Mouse (Mus musculus): Measurements from ENCODE around the gene Mei4.

Gene Mei4

DNA sequence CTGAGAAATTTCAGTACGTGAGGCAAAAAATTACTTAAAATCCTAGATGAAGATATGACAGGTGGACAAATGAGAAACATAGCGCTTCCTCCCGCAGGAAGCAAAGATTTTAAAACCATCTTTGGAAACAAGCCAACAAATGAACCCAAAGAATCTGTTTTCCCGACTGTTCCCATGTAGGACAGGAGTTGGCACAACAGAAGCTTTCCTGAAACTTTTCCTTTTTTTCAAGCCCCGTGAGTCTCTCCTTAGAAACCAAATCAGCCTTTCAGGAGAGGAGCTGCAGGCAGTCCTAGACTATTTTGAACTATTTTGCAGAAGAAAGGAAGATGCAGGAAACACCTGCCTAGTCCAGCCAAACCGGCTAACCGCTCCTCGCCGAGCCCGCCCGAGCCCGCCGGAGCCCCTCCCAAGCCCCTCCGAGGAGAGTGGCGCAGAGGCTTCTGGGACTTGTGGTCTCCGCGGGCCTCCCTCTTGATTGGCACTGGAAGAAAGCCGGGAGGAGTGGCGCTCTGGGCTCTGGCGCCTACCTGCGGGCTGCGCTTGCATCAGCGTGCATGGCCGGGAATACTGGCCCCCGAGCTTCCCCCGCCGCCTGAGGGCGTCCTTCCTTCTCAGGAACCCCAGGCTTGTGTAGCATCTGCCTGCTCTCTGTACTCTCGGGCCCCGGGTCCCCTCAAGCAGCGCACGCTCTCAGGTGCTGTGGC, at the start of gene Mei4:
TSS of gene Mei4 (plus strand) at position 490 of the 707 bp plus-strand sequence.
- peak; percentile 96 for DNase-seq (ENCODE audit: low read depth, low spot score)

DNA sequence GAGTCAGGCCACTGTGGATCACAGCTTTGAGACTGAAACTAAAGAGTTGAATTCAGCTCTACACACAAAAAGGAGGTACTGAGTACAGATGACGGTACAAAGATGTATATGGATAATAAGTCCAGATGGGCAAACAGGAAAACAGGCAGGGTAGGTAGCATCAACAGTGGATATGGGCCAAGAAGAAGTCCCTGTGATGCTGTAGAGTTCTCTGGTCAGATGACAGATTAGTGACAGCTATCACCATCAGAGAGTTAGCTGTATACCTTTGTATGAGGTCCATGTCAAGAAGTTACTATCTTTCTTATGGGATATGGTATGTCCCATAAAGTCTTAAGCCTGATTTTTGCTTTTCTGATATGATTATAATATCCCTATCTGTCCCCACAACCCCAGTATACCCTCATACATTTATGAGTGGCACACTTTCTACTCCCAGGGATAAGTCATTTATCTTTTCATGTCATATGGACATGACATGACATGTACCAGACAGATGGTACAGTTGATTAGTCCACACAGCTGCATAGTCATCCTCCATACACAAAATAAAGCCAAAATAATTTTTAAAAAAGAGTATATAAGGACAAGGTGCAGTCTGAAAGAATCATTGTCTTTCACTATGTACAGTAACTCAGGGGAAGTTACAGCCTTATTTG, 43.6 kb upstream of the Mei4 start:
- no peak for DNase-seq (ENCODE audit: low read depth, low spot score)

DNA sequence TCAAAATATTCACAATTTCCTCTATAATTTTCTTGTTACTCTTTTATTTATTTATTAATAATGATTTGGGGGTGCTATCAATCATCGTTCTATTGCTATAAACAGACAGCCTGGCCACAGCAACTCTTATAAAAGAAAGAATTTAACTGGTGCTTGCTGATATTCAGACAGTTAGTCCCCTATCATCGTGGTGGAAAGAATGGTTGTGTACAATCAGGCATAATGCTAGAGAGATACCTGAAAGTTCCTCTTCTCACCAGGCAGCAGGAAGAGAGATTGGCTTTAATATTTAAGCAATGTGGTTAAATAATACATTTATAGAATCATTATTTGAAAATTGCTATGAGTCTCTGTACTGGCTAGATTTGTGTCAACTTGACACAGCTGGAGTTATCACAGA, 35.9 kb upstream of the Mei4 start:
- DNase-seq (ENCODE audit: low read depth, low spot score) = no peak

DNA sequence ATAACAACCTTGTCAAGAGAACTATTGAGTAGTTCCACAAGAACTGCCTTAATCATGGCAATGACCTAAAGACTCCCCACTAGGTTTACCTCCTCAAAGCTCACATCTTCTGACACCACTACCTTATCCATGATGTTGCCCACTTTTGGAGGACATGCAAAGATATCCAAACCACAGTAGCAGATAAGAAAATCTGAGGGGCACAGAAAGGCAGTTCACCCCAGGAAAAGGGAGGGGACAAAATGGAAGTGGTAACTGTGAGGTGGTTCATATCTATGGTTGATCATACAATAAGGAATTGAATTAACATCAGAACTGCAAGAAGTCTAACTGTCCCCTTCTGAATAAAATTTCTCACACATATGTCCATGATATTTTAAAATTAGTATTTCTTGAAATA, 29.4 kb upstream of the Mei4 start:
- no peak for DNase-seq (ENCODE audit: low read depth, low spot score)

DNA sequence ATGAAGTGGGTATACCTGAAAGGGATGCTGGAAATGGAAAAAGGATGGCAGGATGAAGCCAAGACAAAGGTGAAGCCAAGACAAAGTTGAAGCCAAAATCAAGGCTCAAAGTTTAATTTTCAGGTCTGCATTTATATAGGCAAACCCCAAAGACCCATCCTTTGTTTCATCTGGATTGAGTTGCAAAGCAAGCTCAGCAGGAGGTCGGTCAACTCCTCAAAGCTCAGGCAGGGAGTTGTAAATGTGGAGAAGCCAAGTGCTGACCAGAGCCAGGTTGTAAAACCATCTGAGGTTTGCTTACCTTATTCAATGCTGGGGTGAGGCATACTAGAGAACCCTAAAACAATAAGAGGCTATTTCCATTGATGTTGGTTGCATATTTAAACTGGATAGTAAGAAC, 4.6 kb upstream of the Mei4 start:
- peak; percentile 70 for DNase-seq (ENCODE audit: low read depth, low spot score)

DNA sequence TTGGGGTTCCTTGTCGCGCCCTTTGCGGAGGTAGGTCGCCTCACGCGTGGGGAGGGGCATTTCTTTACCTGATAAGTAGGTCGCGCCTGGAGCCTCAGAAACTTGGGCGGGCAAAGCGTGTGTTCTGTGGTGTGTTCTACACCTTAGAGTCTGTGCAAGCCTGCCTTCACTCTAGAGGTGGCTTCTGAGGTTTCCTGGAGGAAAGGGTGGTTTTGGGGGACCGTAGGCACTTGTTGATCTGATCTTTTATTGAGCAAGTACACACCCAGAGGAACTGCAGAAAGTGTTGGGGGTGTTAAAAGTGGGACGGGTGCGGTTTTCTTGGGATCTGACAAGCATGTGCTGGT, 391 bp downstream of the Mei4 start:
- DNase-seq (ENCODE audit: low read depth, low spot score) = no peak

DNA sequence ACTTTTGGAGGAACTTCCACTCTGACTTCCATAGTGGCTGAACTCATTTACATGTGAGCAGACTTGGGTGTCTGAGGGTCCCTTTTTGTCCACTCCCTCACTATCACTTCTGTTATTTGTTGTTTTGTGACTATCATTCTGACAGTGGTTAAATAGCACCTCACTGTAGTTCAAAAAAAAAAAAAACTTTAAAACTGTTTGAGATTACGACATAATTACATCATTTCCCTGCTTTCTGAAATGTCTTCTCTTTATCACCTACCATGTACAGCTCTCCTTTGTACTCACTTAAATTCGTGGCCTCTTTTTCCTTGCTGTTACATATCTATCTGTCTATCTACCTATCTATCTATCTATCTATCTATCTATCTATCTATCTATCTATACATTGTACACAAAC, 2.6 kb downstream of the Mei4 start:
- no peak for DNase-seq (ENCODE audit: low read depth, low spot score)

DNA sequence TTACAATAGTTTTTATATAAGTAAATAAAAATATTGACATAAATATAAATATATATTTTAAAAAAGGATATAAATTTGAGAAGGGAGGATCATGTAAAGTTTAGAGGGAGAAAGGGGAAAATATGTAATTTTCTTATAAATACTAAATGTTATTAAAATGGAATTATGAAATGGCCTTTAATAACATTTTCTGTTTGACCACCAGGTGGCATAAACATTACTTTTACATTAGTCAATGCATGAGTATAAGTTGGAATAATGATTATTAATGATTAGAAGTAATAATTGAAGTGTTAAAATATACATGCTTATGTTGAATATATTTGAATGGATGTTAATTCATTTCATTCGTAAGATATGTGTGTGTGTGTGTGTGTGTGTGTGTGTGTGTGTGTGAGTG, 58.0 kb downstream of the Mei4 start:
- DNase-seq (ENCODE audit: low read depth, low spot score) = no peak

DNA sequence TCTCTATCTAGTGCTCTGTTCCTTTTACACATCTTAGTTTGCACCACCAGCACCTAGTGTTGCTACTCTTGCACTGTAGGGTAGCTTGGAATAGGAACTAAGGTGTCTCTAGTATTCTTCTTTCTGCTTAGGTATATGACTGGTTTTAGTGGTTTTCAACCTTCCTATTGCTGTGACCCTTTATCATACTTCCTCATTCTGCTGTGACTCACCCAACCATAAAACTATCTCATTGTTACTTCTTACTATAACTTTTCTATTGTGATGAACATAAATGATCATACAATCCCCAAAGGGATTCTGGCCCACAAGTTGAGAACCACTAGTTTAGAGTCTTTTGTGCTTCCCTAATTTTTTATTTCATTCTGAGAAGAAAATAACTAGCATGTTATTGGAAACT, 61.3 kb downstream of the Mei4 start:
- DNase-seq (ENCODE audit: low read depth, low spot score) = no peak

DNA sequence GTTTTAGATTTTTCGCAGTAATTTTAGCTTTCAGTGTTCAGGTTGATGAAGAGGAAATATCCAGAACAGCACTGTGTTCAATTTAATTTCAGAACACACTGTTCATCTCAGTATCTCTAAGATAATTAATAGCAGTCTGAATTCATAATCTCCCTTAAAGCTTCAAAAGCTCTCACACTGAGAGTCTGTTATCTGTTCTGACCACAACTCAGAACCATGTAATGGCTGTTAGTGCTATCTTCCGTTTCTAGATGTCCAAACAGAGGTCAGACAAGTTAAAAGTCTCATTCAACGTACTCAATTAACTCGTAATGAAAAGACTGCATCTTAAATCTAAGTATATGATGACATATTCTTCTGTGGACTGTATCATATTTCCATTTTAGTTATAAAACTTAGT, 77.1 kb downstream of the Mei4 start:
- DNase-seq (ENCODE audit: low read depth, low spot score) = no peak

DNA sequence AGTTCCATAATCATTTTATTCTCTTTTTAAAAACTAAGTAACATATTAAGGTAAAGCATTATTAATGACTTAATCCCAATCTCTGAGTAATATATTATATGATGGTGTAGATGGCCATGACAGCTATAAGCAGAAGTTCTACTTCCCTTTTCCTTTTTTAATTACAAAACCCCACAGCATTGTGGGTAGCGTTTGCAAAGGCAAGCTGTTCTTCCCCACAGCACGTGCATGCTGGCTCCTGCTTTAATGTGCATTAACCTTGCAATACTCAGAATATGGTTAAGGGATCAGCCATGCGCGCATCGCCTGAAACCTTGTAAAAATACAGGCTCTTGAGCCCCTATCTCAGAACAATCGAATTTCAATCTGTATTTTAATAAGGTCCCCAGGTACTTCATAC, 82.2 kb downstream of the Mei4 start:
- no peak for DNase-seq (ENCODE audit: low read depth, low spot score)

DNA sequence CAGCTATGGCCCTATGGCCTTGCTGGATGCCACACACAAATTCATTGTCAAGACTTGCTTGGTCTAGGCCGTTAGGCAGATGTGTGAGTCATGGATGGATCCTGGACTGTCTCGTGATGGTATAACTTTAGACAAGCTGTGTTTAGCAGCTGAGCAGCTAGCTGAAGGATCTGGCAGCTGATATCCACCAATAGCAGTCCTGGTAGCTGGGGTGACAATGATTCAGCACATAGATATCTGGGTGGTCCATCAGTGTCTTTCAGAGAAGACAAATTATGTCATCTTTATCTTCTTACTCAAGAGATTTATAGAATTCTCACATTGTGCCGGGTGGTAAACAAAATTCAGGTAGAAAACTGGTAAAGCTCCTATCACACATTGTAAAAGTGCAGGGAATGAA, 93.4 kb downstream of the Mei4 start:
- no peak for DNase-seq (ENCODE audit: low read depth, low spot score)

DNA sequence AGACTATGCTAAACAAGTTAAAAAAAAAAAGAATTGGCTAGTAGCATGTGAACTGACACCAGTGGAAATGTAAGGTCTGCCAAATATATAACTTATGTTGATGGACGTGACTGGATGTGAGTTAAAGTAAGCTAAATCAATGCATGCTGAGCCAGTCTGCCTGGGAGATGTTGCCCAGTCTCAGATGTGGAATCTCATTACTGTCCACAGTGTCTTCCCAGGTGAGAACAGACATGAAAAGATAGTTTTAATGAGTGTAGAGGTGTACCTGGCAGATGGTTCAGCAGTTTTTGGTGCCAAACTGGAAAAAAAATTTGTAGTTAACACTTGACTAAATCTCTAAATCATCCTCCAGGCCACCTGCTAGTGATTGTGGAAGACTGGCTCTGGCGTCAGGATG, 94.4 kb downstream of the Mei4 start:
- no peak for DNase-seq (ENCODE audit: low read depth, low spot score)

DNA sequence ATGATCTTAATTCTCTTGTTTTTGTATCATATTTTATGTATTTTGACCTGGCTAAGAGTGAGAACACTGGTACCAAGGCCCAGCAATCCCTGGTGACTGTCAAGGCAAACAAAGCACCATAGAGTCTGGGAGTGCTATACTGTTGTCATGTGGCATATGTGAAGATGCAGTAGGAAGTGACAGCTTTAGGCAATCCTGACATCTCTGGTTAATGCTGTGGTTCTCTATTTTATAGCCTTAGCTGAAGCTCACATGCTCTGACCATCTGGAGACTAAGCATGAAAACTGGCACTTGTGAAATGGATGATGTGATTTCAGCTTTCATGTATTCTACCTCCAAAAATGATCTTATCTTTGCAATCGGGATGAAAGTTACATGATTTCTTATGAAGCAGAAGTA, 103.3 kb downstream of the Mei4 start:
- DNase-seq (ENCODE audit: low read depth, low spot score) = no peak

DNA sequence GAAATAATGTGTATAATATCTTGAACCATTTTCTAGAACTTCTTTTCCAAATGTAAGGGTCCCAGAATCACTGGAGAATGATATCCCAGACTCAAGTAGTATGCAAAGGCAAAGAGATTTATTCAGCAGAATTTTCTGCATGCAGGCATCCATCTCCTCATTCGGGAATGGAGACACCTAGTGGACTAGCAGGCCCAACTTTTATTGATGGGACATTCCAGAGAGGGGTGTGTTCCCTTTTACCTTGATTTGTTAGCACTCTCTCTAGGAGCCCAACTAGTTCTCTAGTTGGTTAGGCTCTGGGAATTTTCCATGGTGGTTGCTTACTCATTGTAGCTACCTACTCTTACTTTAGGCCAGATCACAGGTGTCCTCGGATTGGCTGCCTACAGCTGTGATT, 105.5 kb downstream of the Mei4 start:
- DNase-seq (ENCODE audit: low read depth, low spot score) = peak; percentile 61

DNA sequence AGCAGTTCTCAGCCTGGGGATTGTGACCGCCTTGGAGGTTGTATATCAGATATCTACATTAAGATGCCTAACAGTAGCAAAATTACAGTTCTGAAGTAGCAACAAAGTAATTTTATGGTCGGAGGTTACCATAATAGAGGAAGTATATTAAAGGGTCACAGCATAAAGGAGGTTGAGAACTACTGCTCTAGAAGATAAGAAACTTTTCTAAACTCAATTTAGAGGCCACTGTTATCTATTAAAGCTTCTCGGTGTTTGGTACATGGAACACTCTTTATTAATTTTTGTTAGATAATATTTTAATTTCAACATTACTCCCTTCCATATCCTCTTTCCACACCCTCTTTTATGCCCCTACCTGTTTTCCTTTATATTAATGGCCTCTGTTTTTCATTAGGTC, 119.0 kb downstream of the Mei4 start:
- no peak for DNase-seq (ENCODE audit: low read depth, low spot score)

DNA sequence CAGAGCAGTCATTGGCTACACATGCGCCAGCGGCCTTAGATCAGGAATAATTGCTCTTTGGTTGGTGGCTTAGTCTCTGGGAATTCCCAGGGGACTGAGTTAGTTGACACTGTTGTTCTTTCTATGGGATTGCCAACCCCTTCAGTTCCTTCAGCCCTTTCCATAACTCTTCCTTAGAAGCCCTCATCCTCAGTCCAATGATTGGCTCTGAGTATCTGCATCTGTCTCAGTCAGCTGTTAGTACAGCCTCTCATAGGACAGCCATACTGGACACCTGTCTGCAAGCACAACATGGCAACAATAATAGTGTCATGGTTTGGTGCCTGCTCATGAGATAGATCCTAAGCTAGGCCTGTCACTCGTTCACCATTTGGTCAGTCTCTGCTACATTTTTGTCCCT, 149.5 kb downstream of the Mei4 start:
- DNase-seq (ENCODE audit: low read depth, low spot score) = no peak

DNA sequence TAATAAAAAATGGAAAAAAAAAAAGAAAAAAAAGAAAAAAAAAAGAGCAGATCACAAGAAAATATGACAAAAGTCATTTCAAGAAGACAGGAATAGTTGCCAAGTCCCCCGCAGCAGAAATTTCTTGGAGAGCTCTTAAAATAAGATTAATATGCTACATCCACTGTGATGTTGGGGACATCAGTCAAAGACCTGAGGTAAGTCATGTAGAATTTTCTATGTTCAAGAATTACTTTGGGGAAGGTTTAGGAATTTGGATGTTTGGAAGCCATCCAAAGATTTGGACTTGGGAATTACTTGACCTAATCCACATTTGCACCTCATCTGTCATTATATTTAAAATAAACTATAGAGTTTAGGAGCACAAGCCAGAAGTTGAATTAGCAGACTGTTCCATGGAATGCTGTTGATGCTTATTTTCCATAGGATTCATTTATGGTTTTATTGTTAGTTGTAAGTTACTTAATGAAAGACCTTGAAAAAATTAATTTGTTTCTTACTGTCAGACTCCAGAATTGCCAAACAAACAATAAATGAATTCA, 179.1 kb downstream of the Mei4 start:
- no peak for DNase-seq (ENCODE audit: low read depth, low spot score)

DNA sequence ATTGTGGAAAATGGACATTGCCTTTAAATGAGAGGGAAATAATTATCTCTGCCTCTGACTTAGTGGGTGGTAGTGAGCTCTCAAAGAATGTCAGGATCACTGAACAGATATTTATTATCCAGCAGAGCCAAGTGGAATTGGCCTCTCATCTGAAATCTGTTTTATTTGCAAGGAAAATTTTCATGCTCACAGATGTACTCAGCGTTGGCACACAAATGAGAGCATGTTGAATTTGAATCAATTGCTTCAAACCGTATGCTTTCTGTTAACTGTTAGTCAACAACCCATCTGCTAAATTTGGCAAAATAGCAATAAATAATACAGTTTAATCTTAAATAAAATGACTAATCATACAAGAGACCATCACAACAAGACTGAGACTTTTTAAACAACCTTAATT, 181.0 kb downstream of the Mei4 start:
- no peak for DNase-seq (ENCODE audit: low read depth, low spot score)

DNA sequence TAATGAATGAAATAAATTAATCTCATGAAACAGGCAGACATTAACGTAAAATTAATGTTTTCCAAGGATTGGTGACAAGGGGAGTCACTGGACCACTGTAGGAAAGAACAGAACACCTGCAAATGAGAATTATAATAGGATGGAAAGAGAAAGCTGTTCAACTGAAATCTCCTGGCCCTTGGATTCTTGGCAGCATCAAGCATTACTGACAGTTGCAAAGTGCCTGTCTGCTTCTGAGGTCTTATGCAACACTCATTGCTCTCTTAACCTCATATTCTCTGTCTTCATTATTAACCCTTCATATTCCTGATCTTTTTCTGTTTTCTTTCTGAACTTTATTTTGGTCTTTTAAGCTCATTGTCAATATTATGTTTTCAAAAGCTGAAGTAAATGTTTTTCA, 210.4 kb downstream of the Mei4 start:
- no peak for DNase-seq (ENCODE audit: low read depth, low spot score)

DNA sequence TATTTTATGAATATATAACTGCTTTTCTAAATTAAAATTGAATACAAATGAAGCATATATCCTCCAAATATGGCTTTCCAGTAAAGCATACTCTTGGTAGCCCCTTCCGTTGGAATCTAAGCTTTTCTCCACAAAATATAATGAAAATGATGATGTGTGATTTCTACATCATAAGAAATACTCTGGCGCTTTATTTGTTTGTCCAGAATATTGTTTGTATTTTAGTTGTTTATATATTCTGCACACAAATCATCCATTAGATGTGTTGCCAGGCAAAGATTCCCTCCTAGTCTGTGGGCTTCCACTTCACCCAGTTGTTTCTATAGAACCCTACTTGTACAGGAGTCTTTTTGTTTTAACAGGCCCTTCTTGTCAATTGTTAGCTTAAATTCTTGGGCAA, 211.8 kb downstream of the Mei4 start:
- no peak for DNase-seq (ENCODE audit: low read depth, low spot score)

DNA sequence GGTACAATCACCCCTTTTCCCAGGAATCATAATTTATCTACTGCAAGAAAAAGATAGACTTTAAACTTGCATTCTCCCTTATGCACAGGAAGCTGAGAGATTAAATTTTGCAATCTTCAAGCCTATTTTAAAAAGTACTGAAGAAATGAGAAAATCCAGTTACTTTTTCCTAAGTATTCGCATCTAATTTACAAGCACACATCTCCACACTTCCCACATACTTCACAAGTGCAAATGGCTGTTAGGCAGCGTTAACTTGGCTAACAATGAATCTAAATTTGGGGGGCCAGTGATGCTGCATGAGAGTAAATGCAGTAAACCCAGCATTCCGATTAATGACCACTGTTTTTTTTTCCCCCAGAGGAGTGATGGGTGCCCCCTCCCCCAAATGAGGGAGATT, 232.9 kb downstream of the Mei4 start:
- DNase-seq (ENCODE audit: low read depth, low spot score) = no peak

DNA sequence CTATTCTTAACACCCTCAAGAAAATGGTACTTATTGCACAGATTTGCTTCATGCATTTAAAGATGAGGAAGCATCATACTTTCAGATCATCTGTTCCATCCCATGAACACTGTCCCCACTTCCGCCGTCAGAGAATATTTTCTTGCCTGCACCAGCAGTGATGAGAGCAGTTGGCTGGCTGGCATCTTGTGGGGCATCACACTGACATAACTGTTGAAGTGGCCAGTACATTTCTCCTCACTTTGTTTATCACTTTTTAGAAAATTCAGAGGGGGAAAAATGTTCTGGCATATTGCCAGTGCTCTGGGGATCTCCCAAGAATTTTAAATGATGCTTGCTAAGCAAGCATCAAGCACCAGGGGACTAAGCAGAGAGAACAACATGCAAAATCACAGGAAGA, 251.4 kb downstream of the Mei4 start:
- DNase-seq (ENCODE audit: low read depth, low spot score) = no peak

DNA sequence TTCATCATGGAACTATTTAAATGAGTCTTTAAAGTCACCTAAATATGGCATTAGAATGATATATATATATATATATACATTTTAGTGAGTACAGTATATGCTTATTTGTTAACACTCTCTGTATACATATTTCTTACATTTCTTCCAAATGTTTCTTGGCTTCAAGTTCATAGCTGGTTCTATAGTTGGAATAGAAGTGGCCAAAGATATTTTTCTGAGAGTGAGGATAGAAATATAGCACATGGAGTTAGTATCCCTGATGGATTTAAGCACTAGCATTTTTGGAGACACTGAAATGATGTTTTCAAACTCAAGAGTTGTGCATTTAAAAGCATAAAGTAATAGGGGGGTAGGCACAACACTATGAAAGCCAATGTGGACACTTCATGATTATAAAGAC, 272.6 kb downstream of the Mei4 start:
- no peak for DNase-seq (ENCODE audit: low read depth, low spot score)
